Mouse (Mus musculus) heart, adult 9 months (tissue): Measurements from ENCODE around the gene Ces3b.

Experiments
- DNase-seq, 2 experiments: peaks; one replicate each; pipeline ENCODE4 v3.0.0; 2022; ENCODE audit warnings: low spot score in 2 of 2

Gene Ces3b

DNA sequence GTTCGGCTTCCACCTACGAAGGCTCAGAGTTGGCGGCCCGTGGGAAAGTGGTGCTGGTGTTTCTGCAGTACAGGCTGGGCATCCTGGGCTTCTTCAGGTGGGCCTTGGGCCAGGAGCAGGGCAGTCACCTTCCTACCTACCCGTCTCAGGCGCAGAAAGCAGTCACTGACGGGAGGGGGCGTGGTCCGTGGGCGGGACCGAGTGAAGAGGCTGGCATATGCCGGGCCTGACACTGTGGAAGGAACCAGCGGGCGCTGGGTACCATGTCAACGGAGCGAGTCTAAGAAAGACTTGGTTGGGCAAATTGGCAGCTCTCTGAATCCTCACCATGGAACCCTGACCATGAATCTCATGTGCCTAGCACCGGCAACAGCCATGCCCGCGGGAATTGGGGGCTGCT is 58.8 kb downstream of the Ces3b start:
- DNase-seq: no peak
